Mouse (Mus musculus) liver, embryonic 14.5 days (tissue): ENCODE results near the gene Dusp3. TPM values are rescaled to one million over a fixed set of nuclear protein-coding genes. Genes with fewer than 3 reads are reported as not detected.

Source experiments
- ATAC-seq: fragments of 200-750 bp; cut with Nextera tagmentation; 2 replicates; pipeline ENCODE4 v1.8.0; 2017; ENCODE audit warnings: moderate number of reproducible peaks, mild to moderate bottlenecking, moderate library complexity; ENCODE audit not compliant: insufficient read depth
- DNase-seq, 3 experiments: peaks; one replicate each; pipeline ENCODE4 v3.0.0-alpha.2; 2012 to 2013; ENCODE audit warnings: low read depth in 3 of 3, low spot score in 3 of 3
- H3K27ac ChIP-seq: fragments of 300-500 bp; sonication (generic); 2 replicates; pipeline ENCODE4 v1.5.1; 2014; ENCODE audit warnings: moderate library complexity, mild to moderate bottlenecking, control low read depth, inconsistent platforms
- H3K27me3 ChIP-seq: fragments of 300-500 bp; sonication (generic); 2 replicates; pipeline ENCODE4 v1.6.1; 2014; ENCODE audit warnings: mild to moderate bottlenecking, low read length, moderate library complexity; ENCODE audit not compliant: control insufficient read depth, insufficient read depth
- H3K36me3 ChIP-seq: fragments of 300-500 bp; sonication (generic); replicated peaks from 2 replicates; pipeline ENCODE4 v1.6.1; 2014; ENCODE audit warnings: low read depth; ENCODE audit not compliant: control insufficient read depth, insufficient read depth
- H3K4me1 ChIP-seq, 2 experiments: fragments of 200-500 bp in 1 of 2; fragments of 300-500 bp in 1 of 2; sonication (generic) in 1 of 2; replicated peaks; 2 replicates each; pipeline ENCODE4 v1.6.1; 2012 to 2014; ENCODE audit warnings: antibody characterized with exemption in 1 of 2, inconsistent platforms in 1 of 2, low read length in 1 of 2; ENCODE audit not compliant: control insufficient read depth in 2 of 2, insufficient read depth in 2 of 2
- H3K4me2 ChIP-seq: fragments of 300-500 bp; sonication (generic); 2 replicates; pipeline ENCODE4 v1.6.1; 2014; ENCODE audit warnings: low read depth, mild to moderate bottlenecking, control low read depth, moderate library complexity
- H3K4me3 ChIP-seq, 2 experiments: fragments of 200-500 bp in 1 of 2; fragments of 300-500 bp in 1 of 2; sonication (generic) in 1 of 2; 2 replicates each; pipeline ENCODE4 v1.5.1; 2012 to 2014; ENCODE audit warnings: low read depth in 2 of 2, low read length in 2 of 2, mild to moderate bottlenecking in 2 of 2, control low read depth in 1 of 2, inconsistent platforms in 1 of 2, moderate library complexity in 1 of 2; ENCODE audit not compliant: insufficient read depth in 1 of 2
- H3K9ac ChIP-seq: fragments of 300-500 bp; sonication (generic); replicated peaks from 2 replicates; pipeline ENCODE4 v1.6.1; 2014; ENCODE audit warnings: mild to moderate bottlenecking, control low read depth, moderate library complexity
- H3K9me3 ChIP-seq: fragments of 300-500 bp; sonication (generic); 2 replicates; pipeline ENCODE4 v1.6.1; 2016; ENCODE audit warnings: low read length, mixed read lengths; ENCODE audit not compliant: control insufficient read depth
- CTCF ChIP-seq: IDR thresholded peaks from 2 replicates; pipeline ENCODE4 v1.5.1; 2016; ENCODE audit warnings: antibody characterized with exemption, low read depth, control low read depth
- EP300 ChIP-seq: IDR thresholded peaks from 2 replicates; pipeline ENCODE4 v1.6.1; 2016; ENCODE audit warnings: antibody characterized with exemption, low read depth
- WGBS: fragments of 180-500 bp; shearing (Covaris S2); extraction: QIAGEN DNeasy Blood & Tissue Kit; methylation state at CpG from one replicate; pipeline ENCODE4 v1.1.7; 2014; ENCODE audit not compliant: insufficient replicate concordance; 5-methylcytosine and 5-hydroxymethylcytosine counted together
- polyA plus RNA-seq, 2 experiments: library from polyadenylated mRNA; depleted of rRNA in 1 of 2; stranded (reverse) in 1 of 2; unstranded in 1 of 2; fragments of >200 nt; fragmentation: Nextera tagmentation in 1 of 2; extraction: Ambion mirVana in 1 of 2; gene quantifications; 2 replicates each; pipeline versions ENCODE4 v1.2.1 to v1.2.3; 2012 to 2014

Gene Dusp3
- polyA plus RNA-seq, 2 experiments = 4.8 to 6.3 TPM

DNA sequence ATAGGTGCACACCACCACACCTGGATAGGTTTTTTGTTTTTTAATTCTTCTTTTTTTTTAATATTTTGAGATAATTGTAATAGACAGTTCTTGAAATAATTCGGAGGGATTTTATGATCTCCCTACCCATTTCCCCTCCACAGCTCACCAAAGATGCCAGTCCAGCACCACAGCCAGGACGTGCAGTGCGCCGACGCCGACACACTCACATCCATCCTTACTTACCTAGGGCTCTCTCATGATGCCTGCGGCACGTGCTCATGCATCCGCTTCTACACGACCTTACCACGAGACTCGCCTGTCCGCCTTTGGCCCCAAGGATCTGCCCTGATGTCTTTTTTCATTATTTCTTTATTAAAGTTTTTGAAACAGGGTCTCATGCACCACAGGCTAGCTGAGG lies 17.0 kb downstream of the Dusp3 start:
- Histone ChIP-seq H3K4me3 (no peak overlapping the region), H3K4me2 (no peak overlapping the region), H3K9me3 (no peaks in the 10 kb centered on the region), H3K27ac (no peak overlapping the region), H3K9ac (no peak overlapping the region), H3K36me3 (no peaks in the 10 kb centered on the region), H3K4me1 (no peaks in the 10 kb centered on the region), H3K27me3 (peaks cover 17% of the 10 kb centered on the region)
- DNase-seq (no peak), ATAC-seq (no peak)
- TF ChIP-seq EP300 (no peak), CTCF (no peak)
- 71% methylated on average over 13 of the region's 13 CpGs for WGBS

DNA sequence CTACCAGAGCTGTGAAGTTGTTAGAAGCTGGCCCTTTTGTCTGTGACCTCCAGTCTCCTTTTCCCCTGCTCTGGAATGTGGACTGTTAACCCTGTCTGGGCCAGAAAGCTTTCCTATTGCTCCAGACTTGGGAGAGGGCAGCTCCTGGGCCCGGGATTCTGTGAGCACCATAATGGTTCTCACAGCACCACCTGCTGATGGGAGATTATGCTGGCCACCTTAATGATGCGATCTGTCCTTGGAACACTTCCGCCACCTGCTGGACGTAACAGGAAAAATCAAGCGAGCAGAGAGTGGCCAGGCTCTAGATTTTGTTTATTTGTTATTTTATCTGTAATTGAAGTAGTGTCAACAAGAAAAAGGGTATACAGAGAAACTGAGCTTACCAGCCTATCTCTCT lies 18.0 kb downstream of the Dusp3 start:
- no peaks in the 10 kb centered on the region for H3K36me3 ChIP-seq
- ATAC-seq (0 out of 2 replicates have a peak, but pooled peaks have one; percentile 33), DNase-seq (peak; percentile 44 to 63 (median 51))
- under 1% methylated on average over 5 of the region's 5 CpGs for WGBS
- H3K27me3 ChIP-seq = peaks cover 27% of the 10 kb centered on the region
- H3K4me2 ChIP-seq = no peak overlapping the region
- H3K9me3 ChIP-seq = no peaks in the 10 kb centered on the region
- no peaks in the 10 kb centered on the region for H3K4me1 ChIP-seq
- H3K9ac ChIP-seq = no peak overlapping the region
- H3K4me3 ChIP-seq = no peak overlapping the region
- H3K27ac ChIP-seq = no peak overlapping the region
- TF ChIP-seq CTCF (peak; percentile 90), EP300 (no peak)

DNA sequence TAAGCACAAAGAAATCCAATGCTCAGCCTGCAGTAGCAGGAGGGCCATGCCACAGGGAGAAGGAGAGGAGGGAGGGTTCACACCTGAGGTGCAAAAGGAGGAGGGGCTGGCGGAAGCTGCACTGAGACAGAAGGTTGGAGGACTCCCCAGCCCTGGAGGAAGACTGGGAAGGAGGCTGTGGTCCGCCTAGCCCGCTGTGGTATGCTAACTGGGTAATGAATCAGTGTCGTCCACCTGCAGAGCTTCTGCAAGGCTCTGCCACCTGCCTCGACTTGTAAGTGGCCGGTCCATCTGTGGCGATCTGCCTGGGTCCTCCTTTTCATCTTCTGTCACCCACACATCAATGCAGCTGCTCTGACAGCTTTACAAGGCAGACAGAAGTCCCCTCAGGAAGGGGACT lies 18.5 kb downstream of the Dusp3 start:
- TF ChIP-seq EP300 (no peak), CTCF (no peak)
- Histone ChIP-seq H3K4me1 (no peaks in the 10 kb centered on the region), H3K9me3 (no peaks in the 10 kb centered on the region), H3K27me3 (peaks cover 32% of the 10 kb centered on the region), H3K4me2 (no peak overlapping the region), H3K36me3 (no peaks in the 10 kb centered on the region), H3K27ac (no peak overlapping the region), H3K9ac (no peak overlapping the region), H3K4me3 (no peak overlapping the region)
- 14% methylated on average over 7 of the region's 7 CpGs for WGBS
- no peak for ATAC-seq
- no peak for DNase-seq

DNA sequence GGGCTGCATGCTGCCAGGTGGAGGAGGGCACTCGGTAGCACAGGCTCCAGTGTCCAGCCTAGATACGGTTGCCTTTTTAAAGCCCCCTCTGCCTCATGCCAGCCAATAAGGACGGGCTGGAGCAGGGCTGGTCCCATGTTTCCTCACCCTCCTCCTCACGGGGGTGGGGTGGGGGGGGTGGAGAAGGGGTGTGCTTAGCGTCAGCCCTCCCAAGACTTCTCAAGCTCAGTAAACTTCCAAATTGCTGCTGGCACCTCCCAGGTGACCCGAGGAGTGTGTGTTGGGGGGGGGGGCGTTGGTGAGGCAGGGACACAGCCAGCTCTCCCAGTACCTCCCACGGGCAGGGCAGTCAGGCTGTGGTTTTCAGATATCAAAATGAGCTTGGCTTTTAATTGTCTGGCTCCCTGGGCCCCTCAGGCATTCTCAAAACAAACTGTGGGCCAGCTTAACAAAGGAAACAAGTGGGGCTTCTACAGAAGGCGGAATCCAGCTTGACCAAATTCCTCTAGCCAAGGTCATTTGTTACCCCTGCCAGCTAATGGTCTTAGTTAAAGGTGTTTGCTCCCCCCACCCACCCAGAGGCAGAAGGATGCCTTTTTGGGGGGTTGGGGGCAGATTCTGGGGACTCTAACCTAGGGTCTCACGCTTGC lies 19.7 kb downstream of the Dusp3 start, which contains the start of gene Sost:
Sost (minus strand) TSS at position 51 of the 650 bp plus-strand sequence.
- H3K4me3 ChIP-seq = no peak within 1 kb of the TSS
- H3K4me1 ChIP-seq = no peaks in the 10 kb centered on the region
- no peaks in the 10 kb centered on the region for H3K9me3 ChIP-seq
- DNase-seq (no peak), ATAC-seq (no peak)
- H3K27me3 ChIP-seq = peaks cover 44% of the 10 kb centered on the region
- 23% methylated on average over 10 of the region's 10 CpGs for WGBS
- H3K9ac ChIP-seq = no peak within 1 kb of the TSS
- no peaks in the 10 kb centered on the region for H3K36me3 ChIP-seq
- H3K4me2 ChIP-seq = no peak within 1 kb of the TSS
- no peak for TF ChIP-seq CTCF
- no peak for TF ChIP-seq EP300
- no peak within 1 kb of the TSS for H3K27ac ChIP-seq

DNA sequence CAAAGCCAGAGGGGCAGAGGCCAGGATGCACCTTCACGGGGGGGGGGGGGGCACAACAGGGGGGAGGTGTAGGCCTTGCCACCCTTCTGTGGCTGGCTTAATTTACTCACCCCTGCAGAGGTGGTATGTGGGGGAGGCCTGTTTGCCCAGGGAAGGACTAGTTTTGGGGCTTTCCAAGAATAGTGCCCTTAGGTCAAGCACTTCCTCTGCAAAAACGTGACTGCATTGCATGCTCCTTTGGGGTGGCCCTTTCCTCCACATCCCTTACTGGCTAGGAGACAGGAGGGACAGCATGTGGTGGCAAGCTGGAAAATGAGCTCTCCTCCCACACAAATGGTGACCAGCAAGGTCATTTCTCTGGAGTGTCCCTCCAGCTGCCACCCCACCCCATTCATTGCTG lies 21.3 kb downstream of the Dusp3 start:
- no peak for TF ChIP-seq CTCF
- TF ChIP-seq EP300 = no peak
- H3K4me2 ChIP-seq = no peak overlapping the region

More for the DNA sequence above, 21.3 kb downstream of the Dusp3 start:
- H3K4me3 ChIP-seq = no peak overlapping the region
- ATAC-seq = no peak
- no peak overlapping the region for H3K27ac ChIP-seq
- no peaks in the 10 kb centered on the region for H3K9me3 ChIP-seq
- no peak for DNase-seq
- H3K27me3 ChIP-seq = peaks cover 55% of the 10 kb centered on the region
- H3K36me3 ChIP-seq = no peaks in the 10 kb centered on the region
- H3K4me1 ChIP-seq = no peaks in the 10 kb centered on the region
- H3K9ac ChIP-seq = no peak overlapping the region
- 4% methylated on average over 2 of the region's 2 CpGs for WGBS
